Mouse (Mus musculus): ENCODE measurements around the gene Dnajb12.

Gene Dnajb12

DNA sequence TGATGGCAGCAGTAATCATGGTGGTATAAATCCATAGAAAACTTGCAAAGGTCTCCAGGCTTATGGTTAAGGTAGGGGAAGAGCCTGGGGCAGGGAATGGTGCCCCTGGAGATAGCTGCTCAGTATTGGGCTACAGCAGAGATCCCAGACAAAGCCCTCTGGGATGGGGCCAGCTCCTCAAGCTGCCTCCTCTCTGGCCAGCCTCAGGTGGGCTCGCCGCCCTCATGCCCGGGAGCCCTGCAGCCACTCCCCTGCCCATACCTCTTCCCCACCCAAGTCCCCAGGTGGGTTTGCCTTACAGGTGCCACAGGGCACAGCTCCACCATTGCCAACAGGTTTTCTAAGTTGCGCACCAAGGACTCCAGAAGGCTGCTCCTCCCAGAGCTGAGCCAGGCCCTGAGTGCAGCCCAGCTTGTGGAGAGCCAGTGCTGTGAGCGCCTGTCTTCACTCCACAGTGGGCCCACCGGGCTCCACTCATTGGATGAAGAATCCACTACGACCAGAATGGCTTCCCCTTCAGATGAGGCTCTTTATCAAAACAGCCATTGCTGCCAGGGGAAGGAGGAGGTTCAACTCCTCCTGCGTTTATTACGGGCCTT, 18.9 kb downstream of the Dnajb12 start:
- DNase-seq, result no peak

DNA sequence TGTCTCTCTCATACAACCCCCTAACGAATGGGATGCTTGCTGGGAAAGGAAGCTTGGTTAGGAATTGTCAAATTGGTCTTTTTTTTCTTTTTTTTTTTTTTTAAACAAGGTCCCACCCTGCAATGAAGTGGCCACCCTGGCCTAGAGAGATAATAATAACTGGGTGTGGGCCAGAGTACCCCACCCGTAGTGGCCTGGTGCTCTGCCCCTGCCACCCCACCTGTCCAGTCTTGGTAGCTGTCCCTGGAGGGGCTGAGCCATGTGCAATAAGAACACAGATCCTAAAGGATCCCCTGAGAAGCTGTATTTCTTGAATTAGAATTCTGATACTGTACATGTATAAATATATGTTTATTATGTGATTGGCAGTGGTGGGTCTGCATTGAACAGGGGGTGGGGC, 19.6 kb downstream of the Dnajb12 start:
- no peak for DNase-seq

DNA sequence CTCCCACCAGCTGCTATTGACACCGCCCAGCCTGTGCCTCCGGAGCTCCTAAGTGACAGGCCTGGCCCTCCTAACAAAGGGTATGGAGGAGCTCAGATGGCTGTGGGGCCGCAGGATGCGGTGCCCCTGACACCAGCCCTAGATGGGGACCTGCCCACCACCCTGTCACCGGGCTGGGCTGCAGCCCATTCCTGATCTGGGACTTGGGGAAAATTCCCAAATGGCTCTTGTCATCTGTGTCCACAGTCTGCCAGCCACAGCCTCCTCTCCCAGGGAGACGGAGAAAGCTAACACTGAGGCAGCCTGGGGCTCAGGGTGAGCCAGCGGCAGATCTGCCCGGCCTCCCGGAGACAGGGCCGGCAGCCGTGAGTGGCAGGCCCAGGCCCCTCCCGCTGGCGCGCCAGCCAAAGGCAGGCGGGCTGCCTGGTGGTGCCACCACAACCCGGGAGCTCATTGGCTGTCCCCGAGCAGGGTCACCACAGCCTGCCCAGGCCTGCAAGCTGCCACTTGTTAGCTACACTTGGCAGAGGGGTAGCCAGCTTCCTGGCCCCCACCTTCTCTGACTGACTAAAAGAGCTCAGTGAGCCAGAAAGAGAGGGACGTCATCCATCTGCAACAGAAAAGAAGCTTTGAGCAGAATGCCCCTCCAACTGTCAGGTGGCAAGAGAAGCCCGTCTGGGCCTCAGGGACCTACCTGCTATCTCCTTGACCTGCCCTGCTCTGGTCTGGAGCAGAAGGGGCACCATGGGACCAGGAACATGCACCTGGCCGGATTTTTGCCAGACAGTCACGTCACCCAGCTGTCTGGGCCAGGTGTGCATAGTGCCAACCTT, 20.2 kb downstream of the Dnajb12 start:
- DNase-seq, result peak; percentile 84

DNA sequence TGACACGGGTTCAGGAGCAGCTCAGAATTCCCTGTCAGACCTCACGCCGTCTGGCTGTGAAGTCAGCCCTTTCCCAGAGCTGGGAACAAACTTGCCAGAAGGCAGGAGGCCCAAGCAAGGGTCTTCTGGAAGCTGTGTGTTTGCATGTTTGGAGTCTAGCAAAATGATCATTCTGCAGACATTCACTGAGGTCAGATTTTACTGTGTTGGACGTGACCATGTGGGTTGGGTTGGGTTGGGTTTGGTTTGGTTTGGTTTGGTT, 20.7 kb downstream of the Dnajb12 start:
- DNase-seq, result no peak

DNA sequence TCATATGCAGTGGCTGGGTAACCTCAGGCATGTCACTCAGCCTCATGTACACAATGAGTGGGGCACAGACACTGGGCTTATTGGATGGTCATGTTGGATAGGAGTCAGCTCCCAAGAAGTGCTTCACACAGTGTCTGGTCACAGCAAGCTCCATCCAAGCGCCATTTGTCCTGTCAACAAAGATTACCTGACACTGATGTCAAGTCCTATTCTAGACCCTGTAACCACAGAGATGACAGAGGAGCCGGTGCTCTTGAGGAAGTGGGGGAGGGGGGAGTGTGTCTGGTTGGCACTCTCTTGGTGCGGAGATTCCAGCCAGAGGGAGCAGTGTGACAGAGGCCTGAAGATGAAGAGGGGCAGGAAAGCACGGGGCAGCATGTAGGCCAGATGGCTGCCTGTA, 21.6 kb downstream of the Dnajb12 start:
- DNase-seq, result no peak

DNA sequence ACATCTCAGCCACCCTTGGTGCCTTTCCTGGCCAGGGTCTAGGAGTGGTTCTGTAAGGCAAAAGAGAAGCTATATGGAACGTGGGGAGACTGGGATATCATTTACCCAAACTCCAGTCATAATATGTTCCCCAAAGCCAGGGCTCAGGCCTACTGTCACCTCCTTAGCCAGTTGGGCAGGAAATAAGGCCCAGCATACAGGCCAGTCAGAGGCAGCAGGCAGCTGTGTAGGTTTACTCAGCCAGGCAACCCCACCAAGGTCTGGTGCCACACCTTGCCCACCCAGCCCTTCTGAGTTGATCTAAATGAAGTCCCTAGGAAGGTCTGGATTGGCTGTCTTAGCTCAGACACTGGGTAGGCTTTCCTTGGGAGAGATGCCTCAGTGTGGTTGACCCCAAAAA, 22.1 kb downstream of the Dnajb12 start:
- DNase-seq, result no peak

DNA sequence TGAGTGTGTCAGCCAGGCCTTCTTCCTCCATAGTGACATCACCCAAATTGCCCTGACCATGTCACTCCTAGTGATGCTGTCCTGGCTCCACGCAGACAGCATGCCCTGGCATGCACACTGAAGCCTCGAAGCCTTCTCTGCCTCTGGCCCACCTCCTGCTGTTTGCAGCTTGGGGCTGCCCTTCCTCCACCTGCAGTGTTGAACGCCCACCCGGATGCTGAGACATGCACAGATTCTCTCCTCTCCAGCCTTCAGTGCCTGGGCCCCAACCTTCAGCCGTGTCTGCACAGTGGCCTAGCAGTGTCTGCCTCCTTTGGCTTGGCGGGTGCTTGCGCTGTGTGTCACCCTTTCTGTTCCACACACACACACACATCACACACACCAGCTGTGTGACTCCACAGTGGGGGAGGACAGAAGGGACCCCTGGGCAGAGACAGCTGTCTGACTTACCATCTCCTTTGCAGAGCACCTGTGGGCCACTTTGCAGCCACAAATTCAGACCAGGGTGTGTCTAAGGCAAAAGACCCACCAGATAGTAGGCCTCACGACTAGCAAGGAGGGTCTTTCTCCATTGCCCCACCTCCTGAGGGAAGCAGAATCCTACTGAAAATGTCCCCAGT, 22.7 kb downstream of the Dnajb12 start:
- DNase-seq, result no peak

DNA sequence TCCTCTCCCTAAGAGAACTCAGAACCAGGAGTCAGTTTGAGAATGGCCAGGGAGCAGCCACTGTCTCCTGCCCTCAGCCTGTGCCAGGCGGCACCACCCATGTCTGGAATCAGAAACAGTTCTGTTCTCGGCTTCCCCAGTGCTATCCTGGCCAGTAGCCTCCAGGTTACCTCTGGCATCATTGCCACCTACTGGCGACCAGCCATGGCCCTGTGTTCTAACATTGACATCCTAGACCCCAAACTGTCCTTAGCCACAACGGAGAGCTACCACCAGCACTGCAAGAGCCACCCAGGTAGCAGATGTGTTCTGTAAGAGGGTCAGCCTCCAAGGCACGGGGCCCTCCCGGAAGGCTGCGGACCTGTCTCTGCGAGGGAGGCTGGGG, 23.2 kb downstream of the Dnajb12 start:
- no peak for DNase-seq

DNA sequence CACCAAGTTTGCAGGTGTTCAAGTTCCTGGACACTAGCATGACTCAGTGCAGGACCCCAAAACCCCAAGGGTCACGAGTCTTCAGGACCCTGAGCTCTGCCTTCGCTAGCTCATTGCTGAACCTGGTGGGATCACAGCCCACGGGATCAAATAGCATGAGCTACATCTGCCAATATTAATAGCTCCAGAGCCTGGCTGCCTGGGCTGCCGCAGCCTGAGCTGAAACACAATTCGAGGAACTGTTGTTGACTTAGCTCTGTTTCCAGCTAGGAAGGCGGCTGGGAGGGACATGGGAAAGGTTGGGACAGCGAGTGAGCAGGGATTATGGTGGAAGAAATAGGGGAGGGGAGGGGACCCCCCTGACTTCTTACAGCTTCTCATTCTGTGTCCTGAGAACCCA, 23.8 kb downstream of the Dnajb12 start:
- no peak for DNase-seq

DNA sequence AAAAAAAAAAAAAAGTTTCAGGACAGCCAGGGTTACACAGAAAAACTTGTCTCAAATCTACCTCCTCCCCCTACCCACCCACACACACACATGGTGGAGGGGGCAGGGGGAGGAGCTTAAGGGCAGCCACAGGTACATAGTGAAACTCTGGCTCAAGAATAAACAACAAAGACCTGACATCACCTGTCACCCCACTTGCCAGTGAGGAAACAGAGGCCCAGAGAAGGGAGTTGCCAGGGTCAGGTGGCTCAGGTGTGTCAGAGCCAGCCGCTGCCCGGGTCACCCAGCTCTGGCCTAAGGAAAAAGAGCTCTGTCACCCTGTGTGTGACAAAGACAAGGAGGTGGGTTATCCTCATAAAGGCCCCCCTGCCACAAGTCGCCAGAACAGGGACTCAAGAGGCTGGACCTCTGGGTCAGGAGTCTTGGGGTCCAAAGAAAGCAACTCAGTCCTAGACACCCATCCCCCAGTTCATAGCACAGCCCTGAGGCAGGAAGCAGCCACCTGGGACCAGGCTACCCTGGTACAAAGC, 27.8 kb downstream of the Dnajb12 start:
- no peak for DNase-seq

DNA sequence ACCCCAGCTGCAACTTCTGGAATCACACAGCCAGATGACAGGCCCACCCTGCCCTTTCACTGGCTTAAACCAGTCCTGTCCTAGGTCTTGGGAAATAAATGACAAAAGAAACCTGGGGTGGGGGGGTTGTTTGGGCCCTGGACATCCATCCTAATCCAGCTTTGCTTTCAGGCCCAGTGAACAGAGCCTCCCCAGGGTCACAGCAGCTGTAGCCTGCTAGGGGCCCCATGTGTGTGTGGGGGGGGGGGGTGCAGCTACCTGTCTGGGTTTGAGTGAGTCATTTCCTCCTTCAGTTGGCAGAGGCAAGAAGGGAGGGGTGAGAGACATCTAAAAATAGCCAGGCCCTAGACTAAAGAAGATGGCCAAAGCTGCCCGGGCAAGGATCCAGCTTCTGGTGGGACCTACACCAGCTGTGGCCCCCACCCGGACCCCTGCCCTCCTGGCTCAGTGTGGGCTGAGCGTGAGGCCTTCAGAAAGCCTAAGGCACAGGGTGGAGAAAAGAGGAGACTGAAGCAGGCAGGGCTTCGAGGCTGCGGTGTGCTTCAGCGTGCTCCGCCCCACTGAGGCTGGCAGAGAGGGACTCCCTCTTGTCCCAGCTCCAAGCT, 28.4 kb downstream of the Dnajb12 start:
- no peak for DNase-seq

DNA sequence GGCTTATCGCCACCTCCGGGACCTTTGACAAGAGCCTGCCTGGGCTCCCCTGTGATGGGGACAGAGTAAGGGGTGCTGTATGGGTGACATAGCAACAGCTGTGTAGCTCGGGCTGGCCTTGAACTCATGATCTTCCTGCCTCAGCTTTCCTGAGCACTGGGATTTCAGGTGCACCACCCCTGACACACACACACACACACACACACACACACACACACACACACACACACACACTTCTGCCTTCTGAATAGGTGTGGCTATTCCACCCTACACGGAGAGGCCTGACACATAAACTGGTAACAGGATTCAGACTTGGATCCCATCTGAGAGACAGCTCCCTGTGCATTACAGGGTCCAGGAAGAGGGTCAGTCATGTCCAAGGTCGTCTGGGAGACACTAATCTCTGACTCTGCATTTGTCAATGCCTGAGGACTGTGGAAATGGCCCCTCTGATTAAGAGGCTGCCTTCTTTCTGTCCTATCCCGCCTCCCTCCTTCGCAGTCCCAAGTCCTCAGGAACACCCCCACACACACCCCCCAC, 29.5 kb downstream of the Dnajb12 start:
- no peak for DNase-seq

DNA sequence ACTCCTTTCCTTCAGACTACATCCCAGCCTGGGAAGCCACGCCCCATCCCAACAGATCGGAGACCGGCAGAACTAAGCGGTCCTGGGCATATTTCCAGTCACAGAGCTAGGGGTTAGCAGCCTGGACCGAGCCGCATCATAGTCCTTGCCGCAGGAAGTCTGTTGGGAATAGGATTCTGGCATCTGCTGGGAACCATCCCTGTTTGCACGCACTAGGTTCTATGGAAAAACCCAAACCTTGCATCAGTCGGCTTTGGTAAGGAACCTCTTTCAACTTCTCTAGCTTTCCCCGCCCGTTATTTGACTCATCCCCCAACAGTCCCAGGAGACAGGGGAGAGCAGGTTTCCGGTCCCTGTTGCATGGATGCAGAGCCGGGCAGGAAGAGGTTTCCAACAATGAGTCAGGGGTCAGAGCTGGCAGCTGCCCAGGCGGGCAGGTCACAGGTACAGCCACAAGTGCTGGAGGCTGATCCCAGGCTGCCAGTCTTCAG, 30.0 kb downstream of the Dnajb12 start:
- DNase-seq, result no peak

DNA sequence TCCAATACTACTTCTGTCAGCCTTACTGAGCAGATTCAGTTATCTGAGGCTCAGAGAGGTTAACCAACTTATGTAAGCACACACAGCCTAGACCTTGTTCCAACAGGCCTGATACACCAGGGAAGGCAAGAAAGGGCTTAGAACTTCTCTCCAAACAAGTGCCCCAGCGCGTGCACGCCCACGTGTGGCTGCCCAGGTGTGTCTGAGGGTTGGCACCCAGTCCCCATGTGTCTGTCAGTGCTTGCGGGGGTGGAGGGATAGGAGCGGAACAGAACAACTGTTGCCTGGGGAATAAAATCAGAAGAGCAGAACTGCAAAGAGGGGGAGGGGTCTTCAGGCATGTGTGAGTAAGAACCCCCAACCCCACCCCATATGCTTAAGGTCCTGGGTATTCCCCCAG, 31.7 kb downstream of the Dnajb12 start:
- DNase-seq, result no peak

DNA sequence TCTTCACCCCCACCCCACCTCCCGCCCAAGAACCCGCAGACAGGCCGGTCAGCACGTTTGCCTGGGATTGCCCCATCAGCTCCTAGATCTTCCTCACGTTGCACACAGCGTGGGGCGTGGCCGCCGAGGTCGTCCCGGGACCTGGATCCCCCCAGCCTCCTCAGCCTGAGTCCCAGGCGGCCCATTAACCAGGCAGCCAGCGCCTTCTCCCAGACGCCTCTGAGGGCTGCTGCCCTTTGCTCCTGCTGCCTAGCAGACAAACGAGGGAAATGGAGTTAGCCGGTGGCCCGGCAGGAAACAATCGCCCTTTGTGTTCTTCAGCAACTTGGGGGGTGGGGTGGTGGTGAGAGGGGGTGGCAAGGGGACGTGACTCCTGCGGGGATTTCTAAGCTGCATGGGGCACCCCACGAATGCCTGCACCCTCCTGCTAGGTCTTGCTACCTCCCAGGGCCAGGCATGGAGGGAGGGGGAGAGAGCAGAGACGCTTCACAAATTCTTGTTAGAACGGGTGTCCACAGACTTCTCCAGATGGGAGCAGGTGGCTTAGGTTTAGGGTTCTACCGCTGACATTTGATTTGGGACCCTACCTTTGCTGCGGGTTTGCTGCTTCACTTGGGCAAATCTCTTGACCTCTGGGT, 32.3 kb downstream of the Dnajb12 start:
- DNase-seq, result no peak

DNA sequence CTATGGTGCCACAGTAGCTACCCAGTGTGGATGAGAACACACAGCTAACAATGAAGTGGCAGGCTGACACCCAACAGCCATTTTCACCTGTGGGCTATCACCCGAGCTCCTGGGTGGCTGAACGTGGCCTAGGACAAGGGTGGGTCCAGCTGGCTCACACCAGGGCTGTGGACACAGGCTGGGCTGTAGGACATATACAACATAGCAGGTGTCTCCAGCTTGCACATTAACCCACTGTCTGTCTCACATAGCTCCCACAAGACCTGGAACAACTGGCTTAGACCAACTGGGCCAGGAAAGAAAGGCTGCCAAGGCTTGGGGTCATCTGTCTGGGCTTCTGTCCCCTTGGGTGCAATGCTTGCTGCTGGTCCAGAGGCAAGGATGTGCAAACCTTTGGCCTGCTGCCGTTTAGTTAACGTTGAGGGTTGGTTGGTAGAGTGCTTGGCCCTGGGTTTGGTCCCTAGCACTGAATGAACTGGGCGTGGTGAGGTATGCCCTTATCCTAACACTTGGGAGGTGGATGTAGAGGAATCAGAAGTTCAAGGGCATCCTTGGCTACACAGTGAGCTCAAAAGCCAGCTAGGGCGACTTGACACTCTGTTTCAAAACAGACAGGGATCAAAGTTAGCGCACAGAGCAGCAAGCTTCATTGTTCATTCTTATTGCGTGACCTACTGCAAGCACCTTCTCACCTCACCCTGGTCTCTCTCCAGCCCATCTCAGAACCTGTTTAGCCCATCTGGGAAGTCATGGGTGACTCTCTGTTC, 36.0 kb downstream of the Dnajb12 start:
- no peak for DNase-seq

DNA sequence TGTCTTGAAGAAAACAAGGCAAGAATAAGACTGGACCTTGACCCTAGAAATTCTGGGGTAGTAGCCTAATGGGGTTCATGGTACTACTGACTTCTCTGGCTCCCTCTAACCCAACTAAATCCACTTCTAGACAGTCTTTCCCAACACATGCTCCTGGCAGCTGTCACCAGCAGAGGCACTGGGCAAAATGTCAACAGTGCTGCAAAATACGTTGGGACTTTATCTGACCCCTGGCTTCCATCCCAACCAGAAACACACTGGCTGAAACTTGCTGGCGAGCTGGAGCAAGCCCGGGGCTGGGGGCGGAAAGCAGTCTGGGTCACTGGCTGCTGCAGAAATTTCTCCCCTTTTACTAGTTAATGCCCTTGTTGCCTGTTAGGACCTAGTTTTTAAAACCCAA, 36.8 kb downstream of the Dnajb12 start:
- DNase-seq, result no peak

DNA sequence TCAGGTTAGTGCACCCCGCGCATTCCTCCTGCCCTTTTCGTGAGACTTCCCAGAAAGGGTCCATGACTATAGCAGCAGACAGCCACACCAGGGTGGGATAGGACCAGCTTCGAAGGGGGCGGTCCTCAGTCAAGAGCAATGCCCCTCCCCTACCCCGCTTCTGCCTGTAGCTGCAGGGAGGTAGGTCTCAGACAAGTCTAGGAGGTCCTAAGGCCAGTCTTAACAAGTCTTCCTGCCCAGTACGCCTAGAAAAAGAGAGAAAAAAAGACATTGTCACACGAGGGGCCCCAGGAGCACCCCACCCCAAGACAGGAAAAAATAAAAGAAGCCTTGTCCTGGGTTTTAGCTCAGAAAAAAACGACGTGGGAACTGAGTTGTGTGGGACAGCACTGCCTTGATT, 37.3 kb downstream of the Dnajb12 start:
- no peak for DNase-seq

DNA sequence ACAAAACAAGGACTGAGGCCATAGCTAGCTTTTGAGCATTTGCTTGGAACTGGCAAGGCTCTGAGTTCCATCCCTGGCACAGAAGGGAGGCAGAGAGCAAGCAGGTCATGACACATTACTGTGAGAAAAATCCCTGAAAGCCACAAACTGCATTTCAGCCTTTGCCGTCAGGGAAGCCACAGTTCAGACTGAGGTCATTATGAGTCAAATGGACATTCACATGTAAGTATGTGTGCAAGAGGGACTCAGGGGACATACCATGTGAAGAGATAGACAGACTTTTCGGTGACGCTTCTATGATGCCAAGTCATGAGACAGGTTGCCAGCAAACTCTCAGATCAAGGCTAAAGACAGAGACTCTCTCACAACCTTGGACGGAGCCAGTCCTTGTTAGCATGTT, 38.8 kb downstream of the Dnajb12 start:
- DNase-seq, result no peak

DNA sequence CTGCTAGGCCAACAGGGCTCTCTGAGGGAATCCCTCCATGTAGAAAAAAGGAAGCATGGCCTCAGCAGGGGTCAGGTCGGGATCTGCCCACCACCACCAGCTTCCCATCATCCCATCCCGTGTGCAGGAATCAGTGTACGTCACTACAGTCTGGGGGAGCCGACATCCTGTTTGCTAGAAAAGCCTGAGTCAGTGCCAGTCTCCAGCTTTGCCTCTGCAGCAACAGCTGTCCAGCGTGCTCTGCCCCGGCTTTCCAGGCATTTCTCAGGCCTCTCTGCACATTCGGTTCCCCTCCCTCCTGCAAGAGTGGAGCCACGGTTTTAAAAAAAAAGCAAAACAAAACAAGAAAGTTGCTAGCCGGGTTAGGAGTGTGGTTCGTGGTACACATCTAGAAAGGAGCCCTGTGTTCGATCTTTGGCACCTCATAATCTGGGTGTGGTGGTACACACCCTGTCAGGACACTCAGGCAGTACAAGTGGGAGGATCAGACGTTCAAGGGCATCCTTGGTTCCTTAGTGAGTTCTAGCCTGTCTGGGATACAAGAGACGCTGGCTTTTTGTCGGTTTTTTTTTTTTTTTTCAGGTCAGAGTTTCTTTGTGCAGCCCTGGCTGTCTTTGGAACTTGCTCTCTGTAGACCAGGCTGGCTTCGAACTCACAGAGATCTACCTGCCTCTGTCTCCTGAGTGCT, 40.3 kb downstream of the Dnajb12 start:
- no peak for DNase-seq

DNA sequence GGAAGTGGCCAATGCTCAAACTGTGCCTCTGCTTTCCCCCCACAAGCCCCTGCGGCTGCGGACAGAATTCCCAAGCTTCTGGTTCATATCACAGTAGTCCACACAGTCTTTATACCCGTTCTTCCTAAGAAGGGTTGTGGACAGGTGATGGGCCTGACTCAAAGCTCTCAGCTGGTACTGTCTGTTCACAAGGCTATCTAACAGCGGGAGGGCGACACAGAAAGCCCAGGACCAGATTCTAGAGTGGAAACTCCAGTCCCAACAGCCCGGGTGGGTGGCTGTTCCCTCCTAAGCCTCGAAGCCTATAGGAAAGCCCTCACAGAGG, 41.1 kb downstream of the Dnajb12 start:
- DNase-seq, result no peak
